ENCODE assay signal across 8 mouse cellular contexts in genomic region chr17:48300199-48300598, GRCm38 (mm10). TPM values are rescaled to one million over a fixed set of nuclear protein-coding genes. Genes with fewer than 3 reads are reported as not detected.
A peak's percentile ranks its signal among the peaks of the same experiment; 100 is the strongest.
DNase-seq lines count a peak whose midpoint lies in the region.

No protein-coding gene starts in this region.

- no peaks in the 10 kb centered on the region for H3K36me3 ChIP-seq in limb, embryonic 10.5 days

- WGBS in limb, embryonic 10.5 days = 68% methylated on average over 7 of the region's 7 CpGs

- peak; percentile 86 to 89 for DNase-seq in B cell, adult 2 months
- DNase-seq in T-cell, adult 2 months (ENCODE audit: low spot score) = peak; percentile 54
- no peak for DNase-seq in limb, embryonic 10.5 days (ENCODE audit: low spot score)
- DNase-seq in naive thymus-derived CD4-positive, alpha-beta T cell, adult 2 months (ENCODE audit: low read depth) = peak; percentile 70
- no peak for DNase-seq in urinary bladder, adult 2 months (ENCODE audit: low spot score)
- DNase-seq in kidney, adult 18-20 months = no peak
- DNase-seq in layer of hippocampus, adult 8-10 months (ENCODE audit: low spot score in 2 of 2) = no peak
- no peak for DNase-seq in urinary bladder, postnatal 4 days (ENCODE audit: low spot score in 2 of 2)

- H3K4me1 ChIP-seq in limb, embryonic 10.5 days = peaks cover 11% of the 10 kb centered on the region

- H3K27me3 ChIP-seq in limb, embryonic 10.5 days (ENCODE audit: low read depth, poor library complexity, severe bottlenecking) = no peaks in the 10 kb centered on the region

- peak overlapping the region; percentile 16; the same call in 1 of the 2 replicates for H3K27ac ChIP-seq in limb, embryonic 10.5 days

- H3K9me3 ChIP-seq in limb, embryonic 10.5 days (replicated peaks) = no peaks in the 10 kb centered on the region

- no peak overlapping the region; the same call in 1 of the 2 replicates for H3K4me3 ChIP-seq in limb, embryonic 10.5 days

RNA-seq across cellular contexts. Expression of gene Treml2, which starts 0.9 kb away (rescaled TPM):
- 0.25 and 0.54 TPM in 2 replicates for polyA plus RNA-seq in limb, embryonic 10.5 days (2016; fragmentation: Nextera tagmentation; extraction: Ambion mirVana)
- 0.19 and 0.32 TPM in 2 replicates for polyA plus RNA-seq in urinary bladder, adult 2 months (2012; rRNA removed)
- total RNA-seq in layer of hippocampus, adult 8-10 months (2022) = 1 to 10 TPM in 2 of 4 experiments, under 1 TPM in 2; 0.14 to 2.8 (median 1.5) TPM

RNA-seq across cellular contexts. Expression of gene B430306N03Rik, which starts 15.7 kb away (rescaled TPM):
- polyA plus RNA-seq in limb, embryonic 10.5 days (2016; fragmentation: Nextera tagmentation; extraction: Ambion mirVana) = 0.09 TPM in 1 of 2 replicates, not detected in the other
- 0.46 and 0.66 TPM in 2 replicates for polyA plus RNA-seq in urinary bladder, adult 2 months (2012; rRNA removed)
- total RNA-seq in layer of hippocampus, adult 8-10 months (2022) = under 1 TPM in 3 of 4 experiments, not detected in 1; 0.21 to 0.64 (median 0.43) TPM

RNA-seq across cellular contexts. Expression of gene Treml4, which starts 36.1 kb away (rescaled TPM):
- polyA plus RNA-seq in limb, embryonic 10.5 days (2016; fragmentation: Nextera tagmentation; extraction: Ambion mirVana) = 0.34 TPM in 1 of 2 replicates, not detected in the other
- 0.49 and 0.89 TPM in 2 replicates for polyA plus RNA-seq in urinary bladder, adult 2 months (2012; rRNA removed)
- total RNA-seq in layer of hippocampus, adult 8-10 months (2022) = not detected

RNA-seq across cellular contexts. Expression of gene Trem2, which starts 46.0 kb away (rescaled TPM):
- 0.51 and 0.59 TPM in 2 replicates for polyA plus RNA-seq in limb, embryonic 10.5 days (2016; fragmentation: Nextera tagmentation; extraction: Ambion mirVana)
- polyA plus RNA-seq in urinary bladder, adult 2 months (2012; rRNA removed) = 7.6 and 8.8 TPM in 2 replicates
- total RNA-seq in layer of hippocampus, adult 8-10 months (2022) = 100 to 1,000 TPM in 2 of 4 experiments, 10 to 100 TPM in 2; 12.2 to 201 (median 95.9) TPM

RNA-seq across cellular contexts. Expression of gene Trem3, which starts 52.6 kb away (rescaled TPM):
- 0.14 TPM in 1 of 2 replicates, not detected in the other for polyA plus RNA-seq in limb, embryonic 10.5 days (2016; fragmentation: Nextera tagmentation; extraction: Ambion mirVana)
- not detected in 2 replicates for polyA plus RNA-seq in urinary bladder, adult 2 months (2012; rRNA removed)
- total RNA-seq in layer of hippocampus, adult 8-10 months (2022) = not detected

Comparison
In these comparisons a context has a peak if more than half of its experiments do, and no peak if none do; other contexts are left out.
1. DNase-seq: peak in B cell, adult 2 months (2 of 2), T-cell, adult 2 months (single experiment) and naive thymus-derived CD4-positive, alpha-beta T cell, adult 2 months (single experiment); none in limb, embryonic 10.5 days (single experiment), urinary bladder, adult 2 months (single experiment), kidney, adult 18-20 months (single experiment), layer of hippocampus, adult 8-10 months (0 of 2) and urinary bladder, postnatal 4 days (0 of 2).